ENCODE assay signal across 8 mouse cellular contexts in genomic region chr7:99384101-99384611, GRCm38 (mm10). TPM values are rescaled to one million over a fixed set of nuclear protein-coding genes. Genes with fewer than 3 reads are reported as not detected.
DNase-seq lines count a peak whose midpoint lies in the region; ATAC-seq and TF ChIP-seq lines count a peak whose summit lies in the region.

No protein-coding gene starts in this region.

- no peaks in the 10 kb centered on the region for H3K9me3 ChIP-seq in lung, embryonic 14.5 days (ENCODE audit: low read depth, low read length)
- no peaks in the 10 kb centered on the region for H3K9me3 ChIP-seq in hindbrain, embryonic 10.5 days
- H3K9me3 ChIP-seq in limb, embryonic 12.5 days: no peaks in the 10 kb centered on the region
- no peaks in the 10 kb centered on the region for H3K9me3 ChIP-seq in neural tube, embryonic 15.5 days (replicated peaks)

- ATAC-seq in lung, embryonic 14.5 days (ENCODE audit: insufficient read depth): no peak
- no peak for ATAC-seq in limb, embryonic 12.5 days (ENCODE audit: insufficient number of reproducible peaks, insufficient read depth, low FRiP score, low TSS enrichment, low read depth)
- ATAC-seq in neural tube, embryonic 15.5 days (ENCODE audit: low FRiP score): no peak

- H3K4me1 ChIP-seq in lung, embryonic 14.5 days (ENCODE audit: insufficient read depth): peaks cover 21% of the 10 kb centered on the region
- H3K4me1 ChIP-seq in lung, adult 2 months (ENCODE audit: control insufficient read depth, insufficient read depth, low read length): peaks cover 19% of the 10 kb centered on the region
- H3K4me1 ChIP-seq in hindbrain, embryonic 10.5 days (replicated peaks): peaks cover 94% of the 10 kb centered on the region
- peaks cover 44% of the 10 kb centered on the region for H3K4me1 ChIP-seq in limb, embryonic 12.5 days (replicated peaks)
- peaks cover 59% of the 10 kb centered on the region for H3K4me1 ChIP-seq in neural tube, embryonic 15.5 days

- peak; percentile 32; the same call in 1 of the 2 replicates for TF ChIP-seq CTCF in lung, embryonic 14.5 days (IDR thresholded peaks at IDR 0.05; ENCODE audit: low read depth)
- no peak for TF ChIP-seq CTCF in lung, adult 2 months (IDR thresholded peaks at IDR 0.05; ENCODE audit: insufficient read depth, low read length)

- H3K27ac ChIP-seq in lung, embryonic 14.5 days (ENCODE audit: low read depth): peak overlapping the region; percentile 65
- peak overlapping the region; percentile 99 for H3K27ac ChIP-seq in hindbrain, embryonic 10.5 days
- peak overlapping the region; percentile 60 for H3K27ac ChIP-seq in limb, embryonic 12.5 days
- H3K27ac ChIP-seq in neural tube, embryonic 15.5 days (replicated peaks): peak overlapping the region; percentile 69

- no peak overlapping the region; the same call in 1 of the 2 replicates for H3K4me3 ChIP-seq in lung, embryonic 14.5 days (ENCODE audit: low read depth, low read length)
- no peak overlapping the region for H3K4me3 ChIP-seq in lung, adult 2 months (replicated peaks; ENCODE audit: extremely low read depth, low read depth, low read length)
- H3K4me3 ChIP-seq in hindbrain, embryonic 10.5 days: peak overlapping the region; percentile 68
- 0 out of 2 replicates have a peak overlapping the region, but pooled peaks have one; percentile 8 for H3K4me3 ChIP-seq in limb, embryonic 12.5 days (replicated peaks)
- peak overlapping the region; percentile 82 for H3K4me3 ChIP-seq in neural tube, embryonic 15.5 days (replicated peaks)

- H3K27me3 ChIP-seq in lung, embryonic 14.5 days (ENCODE audit: insufficient read depth, low read length): no peaks in the 10 kb centered on the region
- peaks cover 11% of the 10 kb centered on the region for H3K27me3 ChIP-seq in hindbrain, embryonic 10.5 days (ENCODE audit: insufficient read depth, poor library complexity, severe bottlenecking)
- peaks cover 19% of the 10 kb centered on the region for H3K27me3 ChIP-seq in limb, embryonic 12.5 days
- H3K27me3 ChIP-seq in neural tube, embryonic 15.5 days (replicated peaks): no peaks in the 10 kb centered on the region

- peak overlapping the region; percentile 95 for H3K4me2 ChIP-seq in lung, embryonic 14.5 days
- peak overlapping the region; percentile 98 for H3K4me2 ChIP-seq in limb, embryonic 12.5 days
- H3K4me2 ChIP-seq in neural tube, embryonic 15.5 days: peak overlapping the region; percentile 91

- DNase-seq in lung, embryonic 14.5 days: peak; percentile 71
- DNase-seq in lung, adult 2 months: no peak
- no peak for DNase-seq in hindbrain, embryonic 10.5 days (ENCODE audit: low spot score)
- no peak for DNase-seq in thymus, postnatal 25 days
- DNase-seq in right cerebral cortex, postnatal 10 days (ENCODE audit: low spot score in 2 of 2): no peak
- no peak for DNase-seq in T-cell, adult 2 months (ENCODE audit: low spot score)

- WGBS in lung, embryonic 14.5 days: 15% methylated on average over 4 of the region's 4 CpGs
- 26% methylated on average over 4 of the region's 4 CpGs for WGBS in lung, adult 2 months
- 28% methylated on average over 4 of the region's 4 CpGs for WGBS in hindbrain, embryonic 10.5 days
- WGBS in limb, embryonic 12.5 days: 30% methylated on average over 4 of the region's 4 CpGs
- WGBS in neural tube, embryonic 15.5 days: 16% methylated on average over 4 of the region's 4 CpGs

- peak overlapping the region; percentile 68 for H3K9ac ChIP-seq in lung, embryonic 14.5 days
- H3K9ac ChIP-seq in limb, embryonic 12.5 days (replicated peaks): peak overlapping the region; percentile 24; the same call in 1 of the 2 replicates
- peak overlapping the region; percentile 84 for H3K9ac ChIP-seq in neural tube, embryonic 15.5 days (replicated peaks)

- no peak for TF ChIP-seq POLR2A in lung, adult 2 months (IDR thresholded peaks at IDR 0.05; ENCODE audit: borderline replicate concordance, extremely low read depth, low read depth, low read length)

- H3K36me3 ChIP-seq in lung, embryonic 14.5 days (ENCODE audit: insufficient read depth): no peaks in the 10 kb centered on the region
- H3K36me3 ChIP-seq in hindbrain, embryonic 10.5 days: peaks cover 26% of the 10 kb centered on the region
- H3K36me3 ChIP-seq in limb, embryonic 12.5 days: 0 out of 2 replicates have a peak, but pooled peaks cover 6% of the 10 kb centered on the region
- peaks cover 19% of the 10 kb centered on the region for H3K36me3 ChIP-seq in neural tube, embryonic 15.5 days

RNA-seq across cellular contexts. Expression of gene Gdpd5, which starts 2.9 kb away (rescaled TPM):
- polyA plus RNA-seq in lung, embryonic 14.5 days (2014; fragmentation: Nextera tagmentation; extraction: Ambion mirVana): 20.2 and 21.8 TPM in 2 replicates
- polyA plus RNA-seq in lung, adult 2 months (2012; rRNA removed): 26.5 and 27.2 TPM in 2 replicates
- 33.8 and 43.8 TPM in 2 replicates for polyA plus RNA-seq in hindbrain, embryonic 10.5 days (2016; fragmentation: Nextera tagmentation; extraction: Ambion mirVana)
- polyA plus RNA-seq in limb, embryonic 12.5 days (2016; fragmentation: Nextera tagmentation; extraction: Ambion mirVana): 11.2 and 12.2 TPM in 2 replicates
- polyA plus RNA-seq in neural tube, embryonic 15.5 days (2015; fragmentation: Nextera tagmentation; extraction: Ambion mirVana): 41.2 and 45.7 TPM in 2 replicates

RNA-seq across cellular contexts. Expression of gene Serpinh1, which starts 31.1 kb away (rescaled TPM):
- polyA plus RNA-seq in lung, embryonic 14.5 days (2014; fragmentation: Nextera tagmentation; extraction: Ambion mirVana): 663 and 691 TPM in 2 replicates
- polyA plus RNA-seq in lung, adult 2 months (2012; rRNA removed): 364 and 388 TPM in 2 replicates
- 861 and 996 TPM in 2 replicates for polyA plus RNA-seq in hindbrain, embryonic 10.5 days (2016; fragmentation: Nextera tagmentation; extraction: Ambion mirVana)
- polyA plus RNA-seq in limb, embryonic 12.5 days (2016; fragmentation: Nextera tagmentation; extraction: Ambion mirVana): 1,189 and 1,266 TPM in 2 replicates
- polyA plus RNA-seq in neural tube, embryonic 15.5 days (2015; fragmentation: Nextera tagmentation; extraction: Ambion mirVana): 332 and 435 TPM in 2 replicates

Comparison
In these comparisons a context has a peak if more than half of its experiments do, and no peak if none do; other contexts are left out.
1. H3K4me3 ChIP-seq: peak in hindbrain, embryonic 10.5 days (single experiment), limb, embryonic 12.5 days (single experiment) and neural tube, embryonic 15.5 days (single experiment); none in lung, embryonic 14.5 days (single experiment) and lung, adult 2 months (single experiment).
2. H3K9ac ChIP-seq: peak in every context shown above with its lines; median percentile 84 in neural tube, embryonic 15.5 days; 68 in lung, embryonic 14.5 days; 24 in limb, embryonic 12.5 days.
3. Peak in every context shown above with its lines, with median percentiles within 50 percentile points of each other: H3K27ac ChIP-seq and H3K4me2 ChIP-seq.